Mouse (Mus musculus) testis, adult 2 months (tissue): ENCODE data around the gene Dnajc30.
A peak's percentile ranks its signal among the peaks of the same experiment; 100 is the strongest.

ENCODE experiments used
- CTCF ChIP-seq: fragments of 200-500 bp; IDR thresholded peaks from 2 replicates; pipeline ENCODE4 v1.5.1; 2012; ENCODE audit warnings: low read depth, mild to moderate bottlenecking, inconsistent platforms, low read length, moderate library complexity; ENCODE audit not compliant: control insufficient read depth, insufficient read depth, insufficient replicate concordance
- POLR2A ChIP-seq: fragments of 200-500 bp; IDR thresholded peaks from 2 replicates; pipeline ENCODE4 v1.6.1; 2012; ENCODE audit warnings: low read depth, mild to moderate bottlenecking, inconsistent platforms, low read length, moderate library complexity; ENCODE audit not compliant: control insufficient read depth

DNA sequence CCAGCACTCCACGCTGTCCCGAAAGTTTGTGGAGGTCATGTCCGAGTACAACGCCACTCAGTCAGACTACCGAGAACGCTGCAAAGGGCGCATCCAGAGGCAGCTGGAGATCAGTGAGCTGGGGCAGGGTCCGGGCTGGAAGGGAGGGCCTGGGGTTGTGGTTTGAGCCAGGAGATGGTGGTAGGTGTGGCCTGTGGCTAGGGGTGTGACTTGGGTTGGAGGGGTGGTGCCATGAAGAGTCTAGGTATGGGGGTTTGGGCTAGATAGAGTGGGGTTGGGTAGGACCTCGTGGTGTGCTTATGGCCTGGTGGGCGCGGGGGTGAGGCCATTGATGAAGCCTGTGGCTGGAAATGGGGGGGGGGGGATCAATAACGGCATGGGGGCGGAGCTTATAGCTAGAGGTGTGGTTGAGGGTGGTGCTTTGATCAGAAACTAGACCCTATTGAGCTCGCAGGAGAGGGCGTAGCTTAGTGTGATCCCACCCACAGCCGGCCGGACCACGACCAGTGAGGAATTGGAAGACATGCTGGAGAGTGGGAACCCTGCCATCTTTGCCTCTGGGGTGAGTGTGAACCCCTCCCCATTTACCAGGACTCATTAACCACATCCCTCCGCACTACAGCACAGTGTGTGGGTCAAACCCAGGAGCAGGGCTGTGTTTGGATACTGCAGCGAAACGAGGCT, 21.8 kb upstream of the Dnajc30 start:
- TF ChIP-seq CTCF = no peak
- TF ChIP-seq POLR2A = 0 out of 2 replicates have a peak, but pooled peaks have one; percentile 44
